Mouse (Mus musculus): ENCODE measurements at regions not wholly inside any gene's neighbourhood (a gene's known extent, or its start where the extent isn't known, plus 50 kb on each side); places are given as distances from the start of the nearest gene placed in this dataset.

DNA sequence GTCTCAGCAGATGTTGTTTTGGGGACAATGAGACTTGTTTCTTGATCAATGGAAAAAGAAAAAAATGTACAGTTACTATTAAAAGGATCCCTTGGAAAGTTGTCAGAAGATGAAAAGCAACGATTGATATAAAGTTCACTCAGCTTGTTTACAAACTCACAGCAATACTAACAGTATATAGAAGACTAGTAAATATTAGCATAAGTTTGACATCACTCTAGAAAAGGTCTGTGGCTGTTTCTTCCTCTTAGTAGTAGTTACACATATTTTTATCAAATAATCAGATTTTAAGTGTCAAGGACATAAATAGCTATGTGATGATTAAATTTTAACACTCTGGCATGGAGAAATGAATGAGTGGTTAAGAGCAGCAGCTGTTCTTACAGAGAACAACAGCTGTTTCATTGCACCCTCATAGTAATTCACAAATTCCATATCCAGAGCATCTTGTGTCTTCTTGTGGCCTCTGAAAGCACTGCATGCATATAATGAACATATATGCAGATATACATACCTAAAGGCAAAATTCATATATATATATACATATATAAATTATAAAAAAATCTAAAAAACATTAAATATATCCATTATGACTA lies 179.1 kb upstream of the Pcdh10 start:
- DNase-seq: no peak

- DNase-seq: no peak
These were observed 173.7 kb upstream of the Pcdh10 start for GRCm38 (mm10) chr3:45204392-45205043.

GRCm38 (mm10) chr3:45231641-45232433 lies 146.4 kb upstream of the Pcdh10 start:
- DNase-seq: no peak

GRCm38 (mm10) chr3:45238457-45238856 lies 139.7 kb upstream of the Pcdh10 start:
- no peak for DNase-seq

- DNase-seq: no peak
These were observed 132.7 kb upstream of the Pcdh10 start for GRCm38 (mm10) chr3:45245456-45245855.

GRCm38 (mm10) chr3:45246601-45247000 lies 131.6 kb upstream of the Pcdh10 start:
- DNase-seq: no peak

DNA sequence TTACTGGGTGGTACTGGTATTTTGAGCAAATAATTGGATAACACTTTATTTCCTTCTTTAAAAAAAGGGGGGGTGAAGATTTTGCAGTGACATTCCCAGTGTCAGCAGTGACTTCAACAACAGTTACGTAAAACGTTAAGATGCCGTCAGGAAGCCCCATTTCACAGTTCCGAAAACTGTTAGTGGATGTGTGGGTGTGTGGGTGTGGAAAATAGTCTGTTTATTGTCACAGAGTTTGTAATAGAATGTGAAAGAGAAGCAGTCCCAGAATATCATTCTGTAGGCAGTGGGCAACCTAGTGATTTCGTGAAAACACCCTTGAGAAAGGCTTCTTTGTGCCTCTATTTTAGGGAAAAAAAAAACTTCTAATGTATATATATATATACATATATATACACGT lies 101.4 kb upstream of the Pcdh10 start:
- no peak for DNase-seq

DNA sequence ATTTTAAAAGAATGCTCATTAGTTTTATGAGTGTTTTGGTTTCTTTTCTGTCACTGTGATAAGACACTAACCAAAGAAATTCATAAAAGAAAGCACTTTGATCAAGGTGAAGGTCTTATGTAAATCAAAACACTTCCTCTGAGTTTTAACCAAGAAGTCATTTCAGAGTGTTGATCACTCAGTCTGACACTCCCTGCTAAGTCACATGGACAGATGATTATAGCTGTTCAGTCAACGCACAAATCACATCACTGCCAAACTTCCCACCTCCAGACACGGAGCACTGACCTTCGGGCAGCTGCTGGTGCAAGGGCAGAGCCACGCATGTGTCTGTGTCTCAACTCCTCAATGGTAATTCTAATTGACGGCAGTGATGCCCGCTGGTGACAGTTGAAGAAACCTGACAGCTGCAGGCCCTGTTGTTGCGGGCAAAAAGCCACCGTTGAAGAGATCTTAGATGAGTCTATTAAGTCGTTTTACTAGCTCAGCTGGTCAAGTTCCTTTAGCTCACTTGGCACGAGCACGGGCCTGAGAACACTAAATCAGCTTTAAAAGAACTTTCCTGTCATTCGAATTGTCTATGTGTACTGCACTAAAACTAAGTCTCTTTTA lies 80.8 kb upstream of the Pcdh10 start:
- peak; percentile 4 to 13 for DNase-seq

- DNase-seq: no peak
These were observed 58.9 kb upstream of the Pcdh10 start for GRCm38 (mm10) chr3:45319257-45319656.

Measured in kidney, postnatal 4 days (tissue).